Mouse (Mus musculus) Patski (cell line): ENCODE results near the gene Fah. TPM values are rescaled to one million over a fixed set of nuclear protein-coding genes. Genes with fewer than 3 reads are reported as not detected.

Source experiments
- ATAC-seq: fragments of 100-300 bp; one replicate; pipeline ENCODE4 v1.8.0; 2021
- CTCF ChIA-PET: fragments of 350-600 bp; sonication (Branson Sonifier 250); formaldehyde crosslinking; loops from one replicate; lab custom pipeline; 2022; ENCODE audit warnings: inconsistent platforms; lab: Charles Lee
- POLR2A ChIA-PET: fragments of 350-600 bp; sonication (Branson Sonifier 250); formaldehyde crosslinking; loops from one replicate; lab custom pipeline; 2022; ENCODE audit warnings: antibody characterized with exemption, inconsistent platforms; lab: Charles Lee
- DNase-seq: peaks from one replicate; pipeline ENCODE4 v3.0.0-alpha.2; 2011; ENCODE audit warnings: low read depth, low spot score
- H3K27me3 ChIP-seq: fragments of 371-371 bp; one replicate; pipeline ENCODE4 v1.5.1; 2021
- CTCF ChIP-seq: fragments of 100-300 bp; IDR thresholded peaks from one replicate; pipeline ENCODE4 v1.5.1; 2021
- in situ Hi-C: fragments of 300-500 bp; cut with MboI; formaldehyde crosslinking; loops from 3 replicates; pipeline ENCODE4 v1.11.1; 2018; ENCODE audit warnings: low pct_unique_long_range_greater_than_20kb, mixed read lengths
- polyA plus RNA-seq: library from polyadenylated mRNA; unstranded; gene quantifications from one replicate; pipeline ENCODE4 v1.2.3, GENCODE M21; 2021

Fah gene
- polyA plus RNA-seq, 1 experiment from 2014 or later = 22.5 TPM

DNA sequence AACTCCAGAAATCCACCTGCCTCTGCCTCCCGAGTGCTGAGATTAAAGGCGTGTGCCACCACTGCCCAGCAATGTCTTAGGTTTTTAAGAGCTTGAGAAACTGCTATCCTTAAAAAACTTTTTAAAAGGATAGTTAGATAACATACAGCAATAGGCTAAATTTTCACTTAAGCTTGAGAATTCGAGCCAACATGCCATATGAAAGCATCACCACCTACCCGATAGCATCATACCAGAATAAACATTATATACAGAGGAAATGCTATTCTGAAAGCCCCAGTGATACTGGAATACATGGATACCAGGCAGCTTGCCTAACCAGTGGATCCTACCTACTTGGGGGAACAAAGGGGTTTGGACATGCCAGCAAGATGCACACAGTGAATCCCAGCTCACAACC is 17.2 kb upstream of the Fah start:
- ChIA-PET POLR2A (interaction anchor here (1.2 kb wide), 1 partner anchor 13 kb away, joined by 3 read pairs; no protein-coding TSS in a partner anchor), CTCF (no interaction called here)
- DNase-seq (no peak), ATAC-seq (no peak)
- no peak for TF ChIP-seq CTCF
- H3K27me3 ChIP-seq = no peaks in the 10 kb centered on the region
- in situ Hi-C loops = no loop called here

DNA sequence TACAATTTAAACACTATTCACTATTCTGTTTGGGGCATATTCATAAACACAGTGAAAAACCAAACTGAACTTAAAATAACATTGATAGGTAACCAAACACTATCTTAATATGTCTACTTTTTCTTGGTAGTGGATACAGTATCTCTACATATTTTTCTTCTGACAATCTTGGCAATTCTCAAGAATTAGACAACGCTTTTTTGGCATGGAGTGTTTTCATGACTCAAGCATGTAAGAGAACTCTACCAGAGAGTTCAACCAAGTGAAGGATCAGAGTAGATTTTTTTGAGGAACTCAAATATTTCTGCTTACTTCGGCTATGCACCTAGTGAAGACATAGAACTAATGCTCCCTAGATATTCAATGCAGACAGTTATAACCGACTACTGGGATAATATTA is 14.4 kb upstream of the Fah start:
- H3K27me3 ChIP-seq = no peaks in the 10 kb centered on the region

DNA sequence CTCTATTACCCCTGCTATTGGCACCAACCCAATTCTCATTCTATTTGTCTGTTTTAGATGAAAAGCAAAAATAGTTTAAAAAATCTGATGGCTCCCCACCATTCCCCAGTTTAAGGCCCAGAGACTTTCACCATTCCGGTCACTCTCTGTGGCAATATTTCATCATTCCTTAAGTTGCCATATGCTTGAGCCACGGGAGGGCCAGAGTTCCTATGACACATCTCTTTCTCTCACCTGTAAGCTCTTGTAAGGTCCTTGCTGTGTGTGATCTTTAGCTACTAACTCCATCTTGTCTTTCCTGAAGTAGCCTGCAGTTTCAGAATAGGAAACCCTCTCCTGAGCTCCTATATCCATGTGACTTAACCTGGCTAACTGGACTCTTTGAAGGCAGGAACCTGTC is 12.4 kb upstream of the Fah start:
- ChIA-PET POLR2A (no interaction called here), CTCF (no interaction called here)
- H3K27me3 ChIP-seq = no peaks in the 10 kb centered on the region
- in situ Hi-C loops = no loop called here
- ATAC-seq (no peak), DNase-seq (no peak)
- no peak for TF ChIP-seq CTCF

More for the DNA sequence above, 14.4 kb upstream of the Fah start:
- no peak for TF ChIP-seq CTCF
- DNase-seq (no peak), ATAC-seq (no peak)
- POLR2A ChIA-PET = no interaction called here
- in situ Hi-C loops = no loop called here
- CTCF ChIA-PET = interaction anchor here (0.8 kb wide), 1 partner anchor 9 kb away, joined by 4 read pairs; no protein-coding TSS in a partner anchor

DNA sequence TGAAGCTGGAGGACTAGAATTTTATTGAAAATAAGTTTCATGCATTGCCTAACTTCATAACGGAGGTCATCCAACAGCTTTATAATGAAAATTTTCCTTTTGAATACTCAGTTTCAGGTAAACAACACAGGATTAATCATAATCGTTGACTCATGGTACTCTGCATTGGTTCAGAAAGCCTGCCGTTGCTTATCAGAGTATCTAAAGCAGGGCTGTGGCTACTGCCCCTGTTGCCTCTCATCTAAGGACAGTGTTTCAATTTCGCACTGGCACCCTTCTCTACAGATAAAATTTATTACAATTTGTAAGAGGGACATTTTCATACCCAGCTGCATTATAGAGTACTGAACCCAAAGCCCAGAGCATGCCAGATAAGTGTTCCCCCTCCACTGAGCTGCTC is 5.9 kb upstream of the Fah start:
- ChIA-PET CTCF (interaction anchor here (1.1 to 1.7 kb wide), 2 partner anchors 9 to 17 kb away, joined by 3 to 4 read pairs; no protein-coding TSS in a partner anchor), POLR2A (no interaction called here)
- H3K27me3 ChIP-seq = no peaks in the 10 kb centered on the region
- TF ChIP-seq CTCF = no peak
- in situ Hi-C loops = no loop called here
- no peak for ATAC-seq
- no peak for DNase-seq

DNA sequence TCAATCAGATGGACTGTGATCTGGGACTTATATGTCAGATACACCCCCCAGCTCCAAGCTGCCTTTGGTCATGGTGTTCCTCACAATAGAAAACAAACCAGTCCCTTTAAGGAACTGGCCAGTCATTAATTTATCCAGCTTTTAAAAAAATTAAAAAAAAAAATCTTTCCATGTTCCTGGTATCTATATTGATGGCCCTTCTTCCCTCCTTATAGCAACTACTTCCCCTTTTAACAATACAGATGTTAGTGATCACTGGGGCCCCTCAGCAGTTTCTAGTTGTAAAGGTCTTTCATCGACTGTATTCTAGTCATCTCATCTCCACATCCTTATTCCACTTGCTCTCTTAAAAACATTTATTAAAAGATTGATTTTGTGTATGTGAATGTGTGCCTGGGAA is 5.1 kb upstream of the Fah start:
- DNase-seq = no peak
- no peaks in the 10 kb centered on the region for H3K27me3 ChIP-seq
- in situ Hi-C loops = no loop called here
- POLR2A ChIA-PET = no interaction called here
- TF ChIP-seq CTCF = no peak
- CTCF ChIA-PET = interaction anchor here (1.7 kb wide), 1 partner anchor 10 kb away, joined by 4 read pairs; no protein-coding TSS in a partner anchor
- ATAC-seq = no peak

DNA sequence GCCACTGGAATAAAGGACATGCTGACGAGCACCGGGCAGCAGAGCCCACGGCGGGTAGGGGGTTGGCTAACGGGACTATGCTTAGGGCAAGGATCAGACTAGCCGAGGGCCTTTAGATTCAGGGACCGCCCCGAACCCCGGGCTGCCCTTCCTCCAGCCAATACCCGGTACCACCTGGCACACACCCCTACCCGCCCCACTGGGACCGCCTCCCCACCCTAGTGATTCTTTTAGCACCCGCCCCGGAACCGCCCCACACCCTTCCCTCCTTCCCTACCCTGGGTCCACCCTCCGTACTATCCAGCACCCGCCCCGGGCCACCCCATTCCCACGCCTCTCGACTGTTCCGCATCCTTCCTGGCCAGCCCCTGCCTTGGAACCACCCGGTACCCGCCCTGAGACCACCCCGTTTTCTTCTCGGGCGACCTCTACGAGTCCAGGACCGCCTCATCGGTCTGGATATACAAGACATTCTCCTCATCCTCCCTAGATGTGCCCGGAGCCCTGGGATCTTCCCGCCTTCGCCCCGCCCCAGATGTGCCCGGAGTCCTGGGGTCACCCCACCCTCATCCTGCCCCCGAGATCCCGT is 724 bp downstream of the Fah start:
- ChIA-PET CTCF (interaction anchor here (1.0 kb wide), 1 partner anchor 144 kb away, joined by 3 read pairs; no protein-coding TSS in a partner anchor), POLR2A (no interaction called here)
- ATAC-seq = peak; percentile 79
- no peak for TF ChIP-seq CTCF
- DNase-seq = no peak
- in situ Hi-C loops = no loop called here
- H3K27me3 ChIP-seq = no peaks in the 10 kb centered on the region

DNA sequence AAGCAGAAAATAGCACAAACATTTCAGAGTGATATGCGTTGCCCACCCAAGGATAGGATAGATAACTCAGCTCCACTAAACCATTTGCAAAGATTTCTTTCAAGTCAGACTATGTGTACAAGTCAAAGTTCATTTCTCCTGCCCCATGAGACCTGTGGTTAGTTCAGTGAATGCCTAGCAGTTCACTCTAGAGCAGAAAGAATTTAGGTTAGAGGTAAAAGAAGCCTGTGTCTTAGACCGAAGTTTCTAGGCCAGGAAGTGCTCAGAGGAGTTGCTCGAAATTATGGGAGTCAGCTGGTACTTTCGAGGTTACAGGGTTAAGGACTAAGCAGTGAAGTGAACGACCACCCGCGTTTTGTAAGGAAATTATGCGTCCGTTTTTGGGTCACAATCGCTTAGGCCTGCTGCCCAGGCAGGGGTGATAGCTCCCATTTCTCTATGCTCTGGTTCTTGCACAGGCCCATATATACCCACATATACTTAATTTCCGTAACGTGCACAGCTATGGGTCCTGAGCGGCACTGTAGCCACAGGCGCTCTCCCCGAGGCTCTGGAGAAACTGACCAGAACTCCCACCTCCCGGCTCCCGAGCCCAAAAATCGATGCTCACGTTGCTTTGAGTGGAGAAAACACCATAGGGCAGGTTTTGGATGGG is 1.4 kb downstream of the Fah start:
- in situ Hi-C loops = no loop called here
- POLR2A ChIA-PET = interaction anchor here (0.6 to 0.7 kb wide), 2 partner anchors 9 to 60 kb away, joined by 3 read pairs; no protein-coding TSS in a partner anchor
- H3K27me3 ChIP-seq = no peaks in the 10 kb centered on the region
- TF ChIP-seq CTCF = no peak
- DNase-seq (no peak), ATAC-seq (peak; percentile 52)
- CTCF ChIA-PET = interaction anchor here (1.0 kb wide), 1 partner anchor 144 kb away, joined by 3 read pairs; no protein-coding TSS in a partner anchor

DNA sequence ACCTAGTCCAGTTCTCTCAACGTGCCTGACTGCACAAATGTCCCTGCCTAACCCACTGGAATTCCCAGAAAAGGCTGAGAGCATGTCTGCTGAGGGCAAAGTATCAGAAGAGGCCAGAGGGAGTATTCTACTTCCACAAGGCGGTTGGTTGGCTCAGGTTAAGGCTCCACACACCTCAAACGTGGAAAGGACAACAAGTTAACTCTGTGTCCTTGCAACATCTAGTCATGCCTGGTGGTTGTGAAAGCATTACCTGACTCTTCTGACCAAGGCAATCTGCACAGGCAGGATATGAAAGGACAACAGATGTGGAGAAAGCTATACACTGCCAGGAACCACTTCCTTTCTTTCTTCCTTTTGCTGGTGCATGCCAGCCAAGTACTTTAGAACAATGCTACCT is 2.0 kb downstream of the Fah start:
- ATAC-seq = no peak
- H3K27me3 ChIP-seq = no peaks in the 10 kb centered on the region
- CTCF ChIA-PET = interaction anchor here (1.2 to 1.6 kb wide), 2 partner anchors 145 to 248 kb away, joined by 3 to 4 read pairs; no protein-coding TSS in a partner anchor
- no peak for DNase-seq
- in situ Hi-C loops = no loop called here
- no peak for TF ChIP-seq CTCF
- POLR2A ChIA-PET = interaction anchor here (0.6 kb wide), 2 partner anchors 37 to 61 kb away, joined by 3 to 4 read pairs; no protein-coding TSS in a partner anchor

DNA sequence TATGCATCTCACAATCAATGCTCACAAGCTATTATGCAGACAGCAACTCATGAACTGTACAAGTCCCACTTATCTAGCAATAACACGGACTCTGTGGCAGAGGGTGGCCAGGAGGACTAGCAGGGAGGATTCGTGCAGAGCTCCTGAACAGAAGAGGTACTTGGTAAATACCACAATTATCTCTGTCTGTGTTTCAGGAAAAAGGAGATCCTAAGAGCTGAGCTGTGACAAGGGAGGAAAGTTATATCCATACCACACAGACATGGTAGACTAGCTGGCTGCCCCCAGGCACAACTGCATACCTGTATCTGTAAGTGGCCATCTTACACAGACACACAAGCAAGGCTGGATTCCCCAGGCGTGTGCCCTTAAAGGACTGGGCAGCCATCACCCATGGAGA is 5.2 kb downstream of the Fah start:
- no peak for ATAC-seq
- in situ Hi-C loops = no loop called here
- no peaks in the 10 kb centered on the region for H3K27me3 ChIP-seq
- DNase-seq = no peak
- no peak for TF ChIP-seq CTCF
- ChIA-PET CTCF (interaction anchor here (1.2 to 1.7 kb wide), 2 partner anchors 13 to 177 kb away, joined by 4 read pairs; no protein-coding TSS in a partner anchor), POLR2A (no interaction called here)

DNA sequence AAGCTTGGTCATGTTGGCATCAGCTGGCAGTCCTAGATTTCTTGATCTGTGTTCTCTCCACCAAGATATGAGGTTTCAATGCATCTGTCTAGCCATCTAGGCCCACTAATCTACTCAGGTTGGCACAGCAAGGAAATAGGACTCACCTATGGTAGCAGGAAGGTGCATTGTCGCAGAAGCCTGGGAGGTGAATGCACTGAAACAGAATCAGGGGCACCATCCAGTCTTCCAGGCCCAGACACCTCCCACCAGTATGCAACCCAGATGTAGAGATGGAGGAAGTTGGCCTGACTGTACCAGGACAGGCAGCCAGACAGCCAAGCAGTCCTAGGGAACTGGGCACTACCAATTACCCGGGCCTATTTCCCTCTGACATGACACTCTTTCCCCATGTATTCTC is 5.9 kb downstream of the Fah start:
- ATAC-seq = no peak
- TF ChIP-seq CTCF = no peak
- H3K27me3 ChIP-seq = no peaks in the 10 kb centered on the region
- ChIA-PET CTCF (interaction anchor here (1.2 to 1.7 kb wide), 2 partner anchors 13 to 178 kb away, joined by 4 read pairs; no protein-coding TSS in a partner anchor), POLR2A (no interaction called here)
- no peak for DNase-seq
- in situ Hi-C loops = no loop called here

DNA sequence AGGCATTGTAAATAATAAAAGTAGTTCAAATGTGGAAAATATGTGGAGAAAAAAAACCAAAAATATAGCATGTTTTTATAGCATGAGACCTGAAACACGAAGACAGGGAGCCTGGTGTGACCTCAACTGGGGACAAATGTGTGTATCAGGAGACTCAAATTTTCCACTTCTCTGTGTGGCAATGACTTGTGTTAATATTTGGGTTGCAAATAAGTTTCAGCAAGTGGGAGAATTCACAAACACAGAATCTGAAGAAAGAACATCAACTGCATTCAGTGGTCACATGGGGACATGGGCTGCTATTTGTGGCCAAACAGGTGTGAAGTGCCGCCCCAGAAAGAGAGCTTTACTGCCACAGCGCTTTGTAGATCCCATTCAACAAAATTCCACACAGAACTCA is 9.9 kb downstream of the Fah start:
- POLR2A ChIA-PET = interaction anchor here (1.0 kb wide), 1 partner anchor 8 kb away, joined by 3 read pairs; no protein-coding TSS in a partner anchor
- CTCF ChIA-PET = no interaction called here
- in situ Hi-C loops = loop anchor here (10.0 kb wide), 1 partner anchor 152 kb away; no protein-coding TSS in a partner anchor
- no peaks in the 10 kb centered on the region for H3K27me3 ChIP-seq
- TF ChIP-seq CTCF = no peak
- no peak for DNase-seq
- ATAC-seq = no peak
